Mouse (Mus musculus) megakaryocyte, adult 5-6 weeks (primary cell): ENCODE measurements around the gene Celf6. TPM values are rescaled to one million over a fixed set of nuclear protein-coding genes. Genes with fewer than 3 reads are reported as not detected.

Experiments used
- ATAC-seq: 2 replicates; pipeline ENCODE4 v1.8.0; 2016; ENCODE audit warnings: mild to moderate bottlenecking, inconsistent platforms; ENCODE audit not compliant: poor library complexity, severe bottlenecking
- total RNA-seq, 2 experiments: library from RNA; stranded (forward) in 1 of 2; stranded (reverse) in 1 of 2; fragments of 153-499, 151-499 nt in 1 of 2; fragments of 221-1000, 200-1000 nt in 1 of 2; gene quantifications; 2 replicates each; pipeline versions ENCODE4 v1.2.3 to v1.2.4; 2015 to 2017

Celf6 gene
- total RNA-seq (2015) (not detected in 2 replicates), total RNA-seq (2017) (not detected in 2 replicates)

GRCm38 (mm10) chr9:59577844-59578504, at the start of gene Celf6:
Celf6 (plus strand) TSS chr9:59577917.
- peak; percentile 91 for ATAC-seq

GRCm38 (mm10) chr9:59528274-59528673, 49.4 kb upstream of the Celf6 start:
- ATAC-seq, result peak; percentile 70

- no peak for ATAC-seq
Observed at GRCm38 (mm10) chr9:59531645-59532044, 46.1 kb upstream of the Celf6 start.

- no peak for ATAC-seq
Observed at GRCm38 (mm10) chr9:59533422-59533821, 44.3 kb upstream of the Celf6 start.

GRCm38 (mm10) chr9:59533889-59534288, 43.8 kb upstream of the Celf6 start:
- ATAC-seq, result peak; percentile 57

- peak; percentile 36 for ATAC-seq
Observed at GRCm38 (mm10) chr9:59537651-59538050, 40.1 kb upstream of the Celf6 start.

GRCm38 (mm10) chr9:59539441-59540137, 38.1 kb upstream of the Celf6 start, which contains the start of the genes Hexa and Tmem202:
Hexa (plus strand) TSS chr9:59539540.
Tmem202 (minus strand) TSS chr9:59539847.
- ATAC-seq, result peak; percentile 58

GRCm38 (mm10) chr9:59541617-59542016, 36.1 kb upstream of the Celf6 start:
- ATAC-seq, result peak; percentile 17; the same call in 1 of the 2 replicates

GRCm38 (mm10) chr9:59542766-59543324, 34.9 kb upstream of the Celf6 start:
- no peak for ATAC-seq

GRCm38 (mm10) chr9:59544739-59545138, 33.0 kb upstream of the Celf6 start:
- peak; percentile 80 for ATAC-seq

GRCm38 (mm10) chr9:59547869-59548268, 29.8 kb upstream of the Celf6 start:
- ATAC-seq, result peak; percentile 25

GRCm38 (mm10) chr9:59548961-59549487, 28.7 kb upstream of the Celf6 start:
- no peak for ATAC-seq

GRCm38 (mm10) chr9:59550077-59550476, 27.6 kb upstream of the Celf6 start:
- ATAC-seq, result no peak

- peak; percentile 87 for ATAC-seq
Observed at GRCm38 (mm10) chr9:59551017-59551416, 26.7 kb upstream of the Celf6 start.

GRCm38 (mm10) chr9:59551620-59552031, 26.1 kb upstream of the Celf6 start:
- ATAC-seq, result peak; percentile 51

- no peak for ATAC-seq
Observed at GRCm38 (mm10) chr9:59552610-59553009, 25.1 kb upstream of the Celf6 start.

- no peak for ATAC-seq
Observed at GRCm38 (mm10) chr9:59553719-59554118, 24.0 kb upstream of the Celf6 start.

- ATAC-seq, result peak; percentile 91
Observed at GRCm38 (mm10) chr9:59565600-59565999, 12.1 kb upstream of the Celf6 start.

- peak; percentile 93 for ATAC-seq
Observed at GRCm38 (mm10) chr9:59567111-59567510, 10.6 kb upstream of the Celf6 start.

GRCm38 (mm10) chr9:59571852-59572251, 5.9 kb upstream of the Celf6 start:
- no peak for ATAC-seq

- ATAC-seq, result no peak
Observed at GRCm38 (mm10) chr9:59577401-59577800, 316 bp upstream of the Celf6 start.

GRCm38 (mm10) chr9:59578505-59578867, 769 bp downstream of the Celf6 start:
- no peak for ATAC-seq
